Mouse (Mus musculus) C2C12 (cell line): ENCODE data around the gene Rfxank.

Experiments used
- CTCF ChIP-seq: IDR thresholded peaks from one replicate; pipeline ENCODE4 v1.5.1; 2011; ENCODE audit not compliant: control insufficient read depth, insufficient read depth, insufficient read length
- MAX ChIP-seq: IDR thresholded peaks from one replicate; pipeline ENCODE4 v1.6.1; 2011; ENCODE audit warnings: mild to moderate bottlenecking, control low read depth
- MYOD1 ChIP-seq: IDR thresholded peaks from one replicate; pipeline ENCODE4 v1.6.1; 2011; ENCODE audit warnings: low read depth; ENCODE audit not compliant: control insufficient read depth, insufficient read length
- MYOG ChIP-seq: IDR thresholded peaks from one replicate; pipeline ENCODE4 v1.6.1; 2011; ENCODE audit not compliant: control insufficient read depth, insufficient read length; ENCODE audit errors: extremely low read depth

- no peak for TF ChIP-seq CTCF
- TF ChIP-seq MAX = no peak
- TF ChIP-seq MYOD1 = no peak
- TF ChIP-seq MYOG = no peak
Observed at GRCm38 (mm10) chr8:70087237-70087636, 51.7 kb downstream of the Rfxank start.
